Mouse (Mus musculus): ENCODE data around the gene Acsf3. TPM values are rescaled to one million over a fixed set of nuclear protein-coding genes. Genes with fewer than 3 reads are reported as not detected.
A peak's percentile ranks its signal among the peaks of the same experiment; 100 is the strongest.

Gene Acsf3
- polyA plus RNA-seq, 1 experiment from 2014 or later = 14.0 TPM

DNA sequence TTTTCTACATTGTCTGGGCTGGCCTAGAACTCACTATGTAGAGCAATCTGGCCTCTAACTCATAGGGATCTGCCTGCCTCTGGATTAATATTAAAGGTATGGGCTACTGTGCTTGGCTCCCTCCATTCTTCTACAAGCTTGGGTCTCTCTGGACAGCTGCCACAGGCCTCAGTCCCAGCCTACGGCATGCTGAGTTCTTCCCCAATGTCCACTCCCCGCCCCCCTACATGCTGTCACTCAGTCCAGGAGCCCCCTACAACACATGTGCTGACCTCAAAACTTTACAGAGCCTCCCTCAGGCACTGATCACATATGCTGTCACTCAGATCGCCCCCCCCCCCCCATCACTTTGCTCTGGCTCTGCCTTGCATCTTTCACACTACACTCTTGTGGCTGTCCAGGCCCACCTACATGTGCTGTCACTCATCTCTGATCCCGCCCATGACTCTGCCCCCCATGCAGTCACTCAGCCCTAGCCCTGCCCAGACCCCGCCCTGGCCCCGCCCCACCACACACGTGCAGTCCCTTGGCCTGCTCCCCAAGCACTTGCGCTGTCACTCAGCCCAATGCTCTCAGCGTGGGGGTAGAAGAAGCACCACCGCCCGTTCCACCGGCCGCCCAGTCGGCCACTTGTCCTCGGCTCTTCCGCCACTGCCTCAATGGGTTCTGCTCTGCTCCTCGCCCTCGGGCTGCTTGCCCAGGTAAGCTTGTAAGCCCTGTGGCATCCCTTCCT is 72.7 kb downstream of the Acsf3 start, which contains the start of gene Cdh15:
TSS of gene Cdh15 (plus strand) at position 138 of the 733 bp plus-strand sequence.
- Histone ChIP-seq H3K27ac (replicated peaks; ENCODE audit: low read depth, low read length) (peak within 1 kb of the TSS; percentile 63), H3K27me3 (replicated peaks; ENCODE audit: control insufficient read depth, insufficient read depth, low read length) (no peaks in the 10 kb centered on the region), H3K4me2 (ENCODE audit: low read depth, low read length) (peak within 1 kb of the TSS; percentile 37), H3K9ac (ENCODE audit: low read depth, low read length) (peak within 1 kb of the TSS; percentile 3; the same call in 1 of the 2 replicates), H3K4me3 (ENCODE audit: low read depth, low read length) (peak within 1 kb of the TSS; percentile 30), H3K4me1 (ENCODE audit: control insufficient read depth, insufficient read depth, low read length) (peaks cover 8% of the 10 kb centered on the region), H3K9me3 (ENCODE audit: control insufficient read depth, low read length) (no peaks in the 10 kb centered on the region), H3K36me3 (ENCODE audit: control insufficient read depth, insufficient read depth, low read length) (no peaks in the 10 kb centered on the region)
- WGBS = 11% methylated on average over 15 of the region's 18 CpGs
- ATAC-seq (ENCODE audit: low read depth) = peak; percentile 89
- DNase-seq (ENCODE audit: low spot score) = peak; percentile 88

DNA sequence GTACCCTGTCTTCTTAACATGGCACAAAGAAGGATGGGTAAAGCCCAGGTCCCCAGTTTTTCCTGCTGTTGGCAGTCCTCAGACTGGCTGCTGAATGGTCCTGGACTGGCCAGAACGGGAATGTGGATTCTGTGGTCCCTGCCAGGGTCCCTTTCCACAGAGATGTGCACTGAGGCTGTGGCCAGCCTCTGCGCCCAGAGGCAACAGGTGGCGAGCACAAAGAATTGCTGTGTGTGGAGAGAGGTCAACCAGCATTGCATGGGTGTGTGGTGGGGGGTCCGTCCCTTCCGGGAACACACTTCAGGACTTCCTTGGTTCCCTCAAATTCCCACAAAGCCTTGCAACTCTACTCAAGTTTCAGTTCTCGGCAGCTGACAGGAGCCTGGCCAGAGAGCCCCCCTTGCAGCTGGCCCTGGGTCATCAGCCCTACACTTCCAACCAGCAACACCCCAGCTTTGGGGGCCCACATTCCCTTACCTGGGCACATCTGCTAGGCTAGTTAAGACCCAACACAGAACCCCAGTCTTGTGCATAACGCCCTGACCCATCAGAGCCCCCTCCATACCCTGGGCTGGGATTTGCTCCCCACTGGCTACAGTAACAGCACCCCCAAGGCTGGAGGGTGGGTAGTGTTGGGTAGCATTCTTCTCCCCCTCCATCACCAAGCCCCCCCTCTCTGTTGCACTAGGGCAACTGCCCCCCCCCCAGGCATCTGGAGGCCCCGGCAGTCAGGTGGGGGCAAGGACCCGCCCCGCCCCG is 74.0 kb downstream of the Acsf3 start:
- WGBS = 40% methylated on average over 10 of the region's 11 CpGs
- Histone ChIP-seq H3K36me3 (ENCODE audit: control insufficient read depth, insufficient read depth, low read length) (no peaks in the 10 kb centered on the region), H3K27me3 (replicated peaks; ENCODE audit: control insufficient read depth, insufficient read depth, low read length) (no peaks in the 10 kb centered on the region), H3K4me1 (ENCODE audit: control insufficient read depth, insufficient read depth, low read length) (peaks cover 15% of the 10 kb centered on the region), H3K9me3 (ENCODE audit: control insufficient read depth, low read length) (no peaks in the 10 kb centered on the region), H3K27ac (replicated peaks; ENCODE audit: low read depth, low read length) (peak overlapping the region; percentile 34), H3K4me3 (ENCODE audit: low read depth, low read length) (peak overlapping the region; percentile 30), H3K9ac (ENCODE audit: low read depth, low read length) (0 out of 2 replicates have a peak overlapping the region, but pooled peaks have one; percentile 14), H3K4me2 (ENCODE audit: low read depth, low read length) (peak overlapping the region; percentile 26; the same call in 1 of the 2 replicates)
- peak; percentile 59 for DNase-seq (ENCODE audit: low spot score)
- ATAC-seq (ENCODE audit: low read depth) = peak; percentile 10; the same call in 1 of the 2 replicates

DNA sequence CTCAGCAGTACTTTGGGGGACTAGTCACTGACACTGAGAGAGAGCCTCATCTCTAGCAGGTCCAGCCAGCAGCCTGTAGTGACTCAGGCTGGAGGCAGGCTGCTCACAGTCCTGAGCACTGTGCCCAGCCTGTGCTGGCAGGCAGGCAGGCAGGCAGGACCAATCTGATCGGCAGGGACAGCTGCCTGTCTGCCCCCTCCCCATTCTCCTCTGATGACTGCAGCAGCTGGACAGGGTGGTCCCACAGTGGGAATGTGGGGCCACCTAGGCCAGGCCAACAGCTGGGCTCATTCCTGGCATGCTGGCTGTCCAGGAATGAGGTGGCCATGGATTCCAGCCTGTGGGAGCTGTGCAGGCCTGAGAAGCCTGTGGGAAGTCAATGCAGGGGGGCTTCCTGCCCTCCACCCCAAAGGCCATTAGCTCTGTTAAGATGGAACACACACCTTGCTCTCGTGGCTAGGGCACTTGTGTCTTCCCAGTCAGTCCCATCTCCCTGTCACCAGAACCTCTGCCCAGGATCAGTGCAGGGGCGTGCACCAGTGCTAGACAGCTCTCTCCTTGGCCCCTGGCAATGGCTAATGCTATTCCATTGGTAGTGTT is 75.5 kb downstream of the Acsf3 start:
- Histone ChIP-seq H3K4me1 (ENCODE audit: control insufficient read depth, insufficient read depth, low read length) (peaks cover 15% of the 10 kb centered on the region), H3K4me2 (ENCODE audit: low read depth, low read length) (peak overlapping the region; percentile 18; the same call in 1 of the 2 replicates), H3K9me3 (ENCODE audit: control insufficient read depth, low read length) (no peaks in the 10 kb centered on the region), H3K36me3 (ENCODE audit: control insufficient read depth, insufficient read depth, low read length) (no peaks in the 10 kb centered on the region), H3K9ac (ENCODE audit: low read depth, low read length) (no peak overlapping the region), H3K27ac (replicated peaks; ENCODE audit: low read depth, low read length) (peak overlapping the region; percentile 34), H3K4me3 (ENCODE audit: low read depth, low read length) (no peak overlapping the region), H3K27me3 (replicated peaks; ENCODE audit: control insufficient read depth, insufficient read depth, low read length) (no peaks in the 10 kb centered on the region)
- ATAC-seq (ENCODE audit: low read depth) (peak; percentile 67), DNase-seq (ENCODE audit: low spot score) (peak; percentile 82)
- WGBS = 75% methylated on average over 3 of the region's 3 CpGs

DNA sequence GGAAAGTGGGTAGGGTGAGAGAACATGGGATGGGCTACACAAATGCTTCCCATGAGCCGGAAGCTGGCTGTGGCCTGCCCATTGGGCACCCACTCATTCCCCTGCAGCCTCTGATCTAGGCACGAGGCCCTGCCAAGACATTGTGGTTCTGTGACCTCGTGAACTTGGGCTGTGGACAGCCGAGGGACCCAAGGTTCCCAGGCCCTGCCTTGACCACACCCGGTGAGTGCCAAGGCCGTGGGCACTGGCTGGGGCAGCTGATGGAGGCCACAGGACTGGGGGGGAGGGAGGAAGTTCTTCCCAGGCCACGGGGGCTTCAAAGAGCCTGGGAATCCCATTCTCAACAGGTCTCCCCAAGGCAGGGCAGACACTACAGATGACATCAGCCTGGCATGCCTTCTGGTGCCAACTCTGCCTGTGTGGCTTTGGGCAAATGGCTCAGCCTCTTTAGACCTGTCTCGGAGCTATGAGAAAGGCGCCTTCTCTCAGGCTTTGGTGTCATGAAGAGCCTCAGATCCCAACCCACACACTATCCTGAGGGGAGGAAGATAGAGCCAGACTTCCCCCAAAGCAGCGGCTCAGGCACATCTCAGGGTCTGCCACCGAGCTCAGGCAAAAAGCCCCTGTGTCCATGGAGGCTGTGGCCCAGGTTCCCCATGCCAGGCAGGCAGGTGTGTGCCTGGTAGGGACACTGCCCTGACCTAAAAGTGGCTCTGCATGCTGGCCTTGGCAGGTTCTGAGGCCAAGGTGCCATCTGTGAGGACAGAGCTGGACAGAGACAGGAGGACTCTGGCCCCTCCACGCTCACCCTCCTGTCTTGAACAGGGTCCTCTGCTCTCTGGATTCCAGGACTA is 76.6 kb downstream of the Acsf3 start:
- DNase-seq (ENCODE audit: low spot score) = no peak
- Histone ChIP-seq H3K4me1 (ENCODE audit: control insufficient read depth, insufficient read depth, low read length) (peaks cover 15% of the 10 kb centered on the region), H3K4me3 (ENCODE audit: low read depth, low read length) (no peak overlapping the region), H3K9ac (ENCODE audit: low read depth, low read length) (no peak overlapping the region), H3K27me3 (replicated peaks; ENCODE audit: control insufficient read depth, insufficient read depth, low read length) (no peaks in the 10 kb centered on the region), H3K9me3 (ENCODE audit: control insufficient read depth, low read length) (no peaks in the 10 kb centered on the region), H3K27ac (replicated peaks; ENCODE audit: low read depth, low read length) (no peak overlapping the region), H3K4me2 (ENCODE audit: low read depth, low read length) (no peak overlapping the region), H3K36me3 (ENCODE audit: control insufficient read depth, insufficient read depth, low read length) (no peaks in the 10 kb centered on the region)
- no peak for ATAC-seq (ENCODE audit: low read depth)
- 72% methylated on average over 12 of the region's 12 CpGs for WGBS

DNA sequence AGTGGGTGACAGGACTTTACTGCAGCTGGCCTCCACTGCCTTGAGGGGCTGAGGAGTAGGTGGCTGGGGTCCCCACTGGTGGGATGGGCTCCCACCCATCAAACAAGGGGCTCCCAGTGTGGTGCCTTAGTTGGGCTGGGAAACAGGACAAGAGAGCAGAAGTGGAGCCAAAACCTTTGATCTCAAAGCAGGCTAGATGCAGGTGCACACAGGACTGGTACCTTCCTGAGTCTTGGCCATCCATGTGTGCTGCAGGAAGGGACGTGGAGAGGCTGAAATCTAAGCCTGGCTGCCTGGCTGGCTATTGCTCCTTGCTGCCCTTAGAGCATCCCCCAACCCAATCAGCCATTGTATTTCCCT is 77.2 kb downstream of the Acsf3 start:
- no peak for DNase-seq (ENCODE audit: low spot score)
- ATAC-seq (ENCODE audit: low read depth) = no peak
- peaks cover 15% of the 10 kb centered on the region for H3K4me1 ChIP-seq (ENCODE audit: control insufficient read depth, insufficient read depth, low read length)
- H3K27me3 ChIP-seq (replicated peaks; ENCODE audit: control insufficient read depth, insufficient read depth, low read length) = no peaks in the 10 kb centered on the region
- no peaks in the 10 kb centered on the region for H3K9me3 ChIP-seq (ENCODE audit: control insufficient read depth, low read length)
- no peak overlapping the region for H3K4me3 ChIP-seq (ENCODE audit: low read depth, low read length)
- WGBS = 67% methylated on average over 1 of the region's 1 CpGs
- H3K36me3 ChIP-seq (ENCODE audit: control insufficient read depth, insufficient read depth, low read length) = no peaks in the 10 kb centered on the region
- no peak overlapping the region for H3K4me2 ChIP-seq (ENCODE audit: low read depth, low read length)
- H3K9ac ChIP-seq (ENCODE audit: low read depth, low read length) = no peak overlapping the region
- H3K27ac ChIP-seq (replicated peaks; ENCODE audit: low read depth, low read length) = no peak overlapping the region

DNA sequence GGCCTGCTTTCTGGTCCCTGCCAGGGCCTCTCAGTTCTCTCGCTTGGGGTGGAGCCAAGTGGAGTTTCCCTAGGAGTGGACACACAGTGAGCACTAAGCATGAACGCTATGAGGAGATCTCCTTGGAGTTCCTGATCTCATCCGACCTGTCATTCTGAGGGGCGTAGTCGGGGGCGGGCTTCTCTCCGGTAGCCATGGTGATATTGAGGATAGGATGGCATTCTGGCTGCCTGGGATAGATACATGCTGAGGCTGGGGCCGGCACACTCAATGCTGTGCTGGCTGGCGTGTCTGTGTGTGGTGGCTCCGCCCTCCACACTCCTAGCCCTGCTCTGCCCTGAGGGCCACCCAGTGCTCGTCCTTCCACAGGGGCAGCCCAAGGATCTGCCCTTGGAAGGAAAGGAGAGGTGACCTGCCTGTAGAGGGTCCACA is 78.1 kb downstream of the Acsf3 start:
- no peak overlapping the region for H3K4me2 ChIP-seq (ENCODE audit: low read depth, low read length)
- H3K36me3 ChIP-seq (ENCODE audit: control insufficient read depth, insufficient read depth, low read length) = no peaks in the 10 kb centered on the region
- H3K27me3 ChIP-seq (replicated peaks; ENCODE audit: control insufficient read depth, insufficient read depth, low read length) = no peaks in the 10 kb centered on the region
- WGBS = 19% methylated on average over 10 of the region's 11 CpGs
- H3K9ac ChIP-seq (ENCODE audit: low read depth, low read length) = no peak overlapping the region
- peak; percentile 31 for DNase-seq (ENCODE audit: low spot score)
- no peaks in the 10 kb centered on the region for H3K9me3 ChIP-seq (ENCODE audit: control insufficient read depth, low read length)
- H3K27ac ChIP-seq (replicated peaks; ENCODE audit: low read depth, low read length) = no peak overlapping the region
- 0 out of 2 replicates have a peak, but pooled peaks have one; percentile 20 for ATAC-seq (ENCODE audit: low read depth)
- no peak overlapping the region for H3K4me3 ChIP-seq (ENCODE audit: low read depth, low read length)
- H3K4me1 ChIP-seq (ENCODE audit: control insufficient read depth, insufficient read depth, low read length) = peaks cover 11% of the 10 kb centered on the region

DNA sequence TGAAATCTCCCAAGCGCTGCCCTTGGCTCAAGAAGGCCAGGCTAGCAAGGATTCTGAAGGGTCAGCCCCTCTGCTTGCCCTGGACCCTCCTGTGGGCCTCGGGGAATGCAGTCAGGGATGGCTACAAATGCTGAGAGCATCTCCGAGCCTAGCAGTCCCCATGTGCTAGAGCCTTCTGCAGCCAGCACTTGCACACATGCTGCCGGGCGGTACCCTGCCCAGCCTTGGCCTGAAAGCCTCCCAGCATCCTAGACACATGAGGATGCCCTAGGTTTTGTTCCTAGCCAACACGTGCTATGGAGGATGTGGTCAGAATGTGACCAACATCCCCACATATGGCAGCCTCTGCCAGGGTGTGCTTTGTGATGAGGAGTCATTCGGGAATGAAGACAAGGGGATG is 79.1 kb downstream of the Acsf3 start:
- no peak overlapping the region for H3K9ac ChIP-seq (ENCODE audit: low read depth, low read length)
- no peak overlapping the region for H3K27ac ChIP-seq (replicated peaks; ENCODE audit: low read depth, low read length)
- no peak overlapping the region for H3K4me3 ChIP-seq (ENCODE audit: low read depth, low read length)
- no peaks in the 10 kb centered on the region for H3K9me3 ChIP-seq (ENCODE audit: control insufficient read depth, low read length)
- H3K4me1 ChIP-seq (ENCODE audit: control insufficient read depth, insufficient read depth, low read length) = peaks cover 11% of the 10 kb centered on the region; the same call in 1 of the 2 replicates
- 70% methylated on average over 7 of the region's 7 CpGs for WGBS
- no peak for ATAC-seq (ENCODE audit: low read depth)
- no peak for DNase-seq (ENCODE audit: low spot score)
- H3K36me3 ChIP-seq (ENCODE audit: control insufficient read depth, insufficient read depth, low read length) = no peaks in the 10 kb centered on the region
- no peaks in the 10 kb centered on the region for H3K27me3 ChIP-seq (replicated peaks; ENCODE audit: control insufficient read depth, insufficient read depth, low read length)
- no peak overlapping the region for H3K4me2 ChIP-seq (ENCODE audit: low read depth, low read length)

DNA sequence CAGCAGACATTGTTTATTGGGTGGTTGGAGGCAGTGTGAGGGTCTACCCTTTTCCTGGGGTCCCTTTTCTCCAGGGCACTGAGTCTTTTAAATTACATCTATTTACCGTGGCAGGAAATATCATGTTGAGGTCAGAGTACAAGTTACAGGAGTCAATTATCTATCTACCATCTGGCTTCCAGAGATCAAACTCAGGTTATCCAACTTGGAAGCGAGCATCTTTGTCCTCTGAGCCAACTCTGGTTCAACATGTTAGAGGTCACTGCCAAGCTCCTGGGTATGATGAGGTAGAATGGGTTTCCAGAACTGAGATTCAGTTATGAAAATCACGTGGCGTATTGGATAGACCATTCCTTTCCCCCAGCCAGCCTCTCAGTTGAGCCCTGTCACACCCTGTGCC is 79.8 kb downstream of the Acsf3 start:
- Histone ChIP-seq H3K9ac (ENCODE audit: low read depth, low read length) (no peak overlapping the region), H3K27me3 (replicated peaks; ENCODE audit: control insufficient read depth, insufficient read depth, low read length) (no peaks in the 10 kb centered on the region), H3K4me1 (ENCODE audit: control insufficient read depth, insufficient read depth, low read length) (peaks cover 11% of the 10 kb centered on the region; the same call in 1 of the 2 replicates), H3K27ac (replicated peaks; ENCODE audit: low read depth, low read length) (no peak overlapping the region), H3K9me3 (ENCODE audit: control insufficient read depth, low read length) (no peaks in the 10 kb centered on the region), H3K4me3 (ENCODE audit: low read depth, low read length) (no peak overlapping the region), H3K36me3 (ENCODE audit: control insufficient read depth, insufficient read depth, low read length) (no peaks in the 10 kb centered on the region), H3K4me2 (ENCODE audit: low read depth, low read length) (no peak overlapping the region)
- no peak for DNase-seq (ENCODE audit: low spot score)
- 60% methylated on average over 4 of the region's 4 CpGs for WGBS
- ATAC-seq (ENCODE audit: low read depth) = no peak

Data from embryonic facial prominence, embryonic 14.5 days (tissue).